Mouse (Mus musculus) MEL (cell line): ENCODE measurements around the gene Eef2k.

Source experiments
- CHD2 ChIP-seq: IDR thresholded peaks from 2 replicates; pipeline ENCODE4 v1.6.1; 2011; ENCODE audit warnings: low read length, improper control_type of control experiment
- CTCF ChIP-seq, 3 experiments: IDR thresholded peaks in 2 of 3; conservative IDR thresholded peaks in 1 of 3; 2 replicates each; pipeline ENCODE4 v1.5.1; 2011 to 2012; ENCODE audit warnings: low read length in 3 of 3, low read depth in 2 of 3, mild to moderate bottlenecking in 2 of 3, improper control_type of control experiment in 1 of 3, inconsistent platforms in 1 of 3, mixed read lengths in 1 of 3, moderate library complexity in 1 of 3; ENCODE audit not compliant: control insufficient read depth in 1 of 3, insufficient read depth in 1 of 3, poor library complexity in 1 of 3, severe bottlenecking in 1 of 3
- GATA1 ChIP-seq: IDR thresholded peaks from 2 replicates; pipeline ENCODE4 v1.6.1; 2011; ENCODE audit warnings: low read depth, low read length, improper control_type of control experiment
- JUND ChIP-seq: IDR thresholded peaks from 2 replicates; pipeline ENCODE4 v1.6.1; 2011; ENCODE audit warnings: low read depth, mild to moderate bottlenecking, improper control_type of control experiment, low read length
- MAFK ChIP-seq: IDR thresholded peaks from 2 replicates; pipeline ENCODE4 v1.6.1; 2011; ENCODE audit warnings: low read depth, mild to moderate bottlenecking, low read length, improper control_type of control experiment, borderline replicate concordance
- MEF2A ChIP-seq: IDR thresholded peaks from 2 replicates; pipeline ENCODE4 v1.6.1; 2014; ENCODE audit warnings: low read depth, mild to moderate bottlenecking, inconsistent platforms, low read length, improper control_type of control experiment; ENCODE audit not compliant: poor library complexity, insufficient replicate concordance, severe bottlenecking; ENCODE audit errors: extremely low read depth
- MYC ChIP-seq: IDR thresholded peaks from 2 replicates; pipeline ENCODE4 v1.6.1; 2011; ENCODE audit warnings: low read depth, mild to moderate bottlenecking, low read length, improper control_type of control experiment, moderate library complexity
- POLR2A ChIP-seq, 2 experiments: IDR thresholded peaks; 2 replicates each; pipeline ENCODE4 v1.6.1; 2011 to 2012; ENCODE audit warnings: low read length in 2 of 2, mild to moderate bottlenecking in 2 of 2, control low read depth in 1 of 2, improper control_type of control experiment in 1 of 2, low read depth in 1 of 2, moderate library complexity in 1 of 2; ENCODE audit not compliant: control insufficient read depth in 1 of 2, insufficient read depth in 1 of 2, poor library complexity in 1 of 2
- POLR2AphosphoS2 ChIP-seq: IDR thresholded peaks from 2 replicates; pipeline ENCODE4 v1.6.1; 2011; ENCODE audit warnings: low read length, improper control_type of control experiment
- POLR2AphosphoS5 ChIP-seq: IDR thresholded peaks from 2 replicates; pipeline ENCODE4 v1.6.1; 2012; ENCODE audit warnings: low read depth, borderline replicate concordance, mild to moderate bottlenecking, inconsistent platforms, low read length, moderate library complexity, mixed read lengths
- SIN3A ChIP-seq: IDR thresholded peaks from 2 replicates; pipeline ENCODE4 v1.6.1; 2012; ENCODE audit warnings: low read length, improper control_type of control experiment, inconsistent platforms
- TAL1 ChIP-seq: IDR thresholded peaks from 2 replicates; pipeline ENCODE4 v1.6.1; 2012; ENCODE audit warnings: mild to moderate bottlenecking, inconsistent platforms, low read length, moderate library complexity, mixed read lengths
- USF2 ChIP-seq, 2 experiments: IDR thresholded peaks; 2 replicates each; pipeline ENCODE4 v1.6.1; 2011 to 2012; ENCODE audit warnings: improper control_type of control experiment in 2 of 2, low read length in 2 of 2, borderline replicate concordance in 1 of 2, inconsistent platforms in 1 of 2, low read depth in 1 of 2, mild to moderate bottlenecking in 1 of 2; ENCODE audit not compliant: insufficient read depth in 1 of 2

DNA sequence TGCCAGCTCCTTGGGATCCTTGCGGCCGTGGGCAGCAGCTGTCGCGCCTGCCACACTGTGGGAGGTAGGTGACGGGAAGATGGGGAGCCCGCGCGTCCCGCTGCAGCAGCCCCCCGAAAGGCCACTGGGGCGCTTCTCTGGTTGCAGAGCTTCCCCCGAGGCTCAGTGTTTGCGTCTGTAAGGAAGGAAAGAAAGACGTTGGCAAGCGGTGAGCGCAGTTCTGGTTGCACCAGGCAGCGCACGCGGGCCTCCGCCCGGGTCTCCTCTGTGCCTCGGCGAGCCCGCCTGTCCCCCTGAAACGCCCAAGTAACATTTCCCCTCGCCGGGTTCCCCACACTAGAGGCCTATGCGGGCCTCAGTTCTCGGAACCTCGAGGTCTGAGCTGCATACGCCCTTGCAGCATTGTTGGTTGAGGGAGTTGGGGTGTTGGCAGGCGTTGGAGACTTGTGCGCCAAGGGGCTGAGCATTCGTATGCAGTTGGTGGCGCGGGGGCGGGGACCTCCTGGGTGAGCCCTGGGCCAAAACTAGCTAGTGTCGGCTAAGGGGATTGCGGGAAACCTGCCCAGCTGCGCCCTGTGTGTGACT, 498 bp downstream of the Eef2k start:
- TF ChIP-seq MAFK (no peak), CTCF (IDR thresholded peaks at IDR 0.05 in 2 of 3, conservative IDR thresholded peaks at IDR 0.05 in 1 of 3; ENCODE audit: control insufficient read depth in 1 of 3, insufficient read depth in 1 of 3, low read depth in 2 of 3, low read length in 3 of 3, poor library complexity in 1 of 3, severe bottlenecking in 1 of 3) (no peak; a peak in 1 of 6 replicates), CHD2 (no peak), POLR2A (IDR thresholded peaks at IDR 0.05; ENCODE audit: control insufficient read depth in 1 of 2, insufficient read depth in 1 of 2, low read depth in 1 of 2, low read length in 2 of 2, poor library complexity in 1 of 2) (peak in 1 of 2 experiments; percentile 42; a peak in 1 of 4 replicates), POLR2AphosphoS5 (no peak), GATA1 (no peak), TAL1 (no peak), USF2 (IDR thresholded peaks at IDR 0.05; ENCODE audit: borderline replicate concordance in 1 of 2, insufficient read depth in 1 of 2, low read depth in 1 of 2, low read length in 2 of 2) (no peak), JUND (no peak), POLR2AphosphoS2 (0 out of 2 replicates have a peak, but pooled peaks have one; percentile 42), MEF2A (no peak), SIN3A (peak; percentile 63), MYC (0 out of 2 replicates have a peak, but pooled peaks have one; percentile 18)
